Mouse (Mus musculus) heart, embryonic 14.5 days (tissue): ENCODE results near the gene Pard6b. TPM values are rescaled to one million over a fixed set of nuclear protein-coding genes. Genes with fewer than 3 reads are reported as not detected.

ENCODE experiments used
- microRNA-seq: library from miRNA; unstranded; fragments of <30 nt; microRNA quantifications from one replicate; pipeline ENCODE4, GENCODE M21; 2016
- polyA plus RNA-seq: library from polyadenylated mRNA; unstranded; fragments of >200 nt; fragmentation: Nextera tagmentation; extraction: Ambion mirVana; gene quantifications from 2 replicates; pipeline ENCODE4 v1.2.1, GENCODE M21; 2014

The Pard6b gene
- polyA plus RNA-seq, 1 experiment from 2014 or later: 7.7 TPM

Small RNAs within 50 kb of the gene (microRNA-seq; reads per million reads assigned to microRNA genes)
- gene Gm24327: not detected

Other genes starting within 250 kb of the Pard6b start
- gene Ptpn1, start 148.9 kb upstream of the Pard6b start, polyA plus RNA-seq: 40.7 and 41.5 TPM in 2 replicates
- gene Ripor3, start 70.4 kb upstream of the Pard6b start, polyA plus RNA-seq: 0.81 and 1.00 TPM in 2 replicates
- gene Adnp, start 126.1 kb downstream of the Pard6b start, polyA plus RNA-seq: 8.7 and 11.0 TPM in 2 replicates
- 16.6 and 18.2 TPM in 2 replicates for gene Gm20716, start 149.4 kb downstream of the Pard6b start, polyA plus RNA-seq
- 80.4 and 91.8 TPM in 2 replicates for gene Dpm1, start 149.6 kb downstream of the Pard6b start, polyA plus RNA-seq
- gene Mocs3, start 149.6 kb downstream of the Pard6b start, polyA plus RNA-seq: 4.7 and 5.9 TPM in 2 replicates
- 0.36 TPM in 2 replicates for gene Kcng1, start 200.7 kb downstream of the Pard6b start, polyA plus RNA-seq